Mouse (Mus musculus) mature B cell (primary cell): ENCODE results near the gene Nsmce1.
"Not testable (repeated sequence)": the region's sequence is repeated elsewhere in the genome, so short reads cannot be mapped to it uniquely, and the experiment has no call there.

ENCODE experiments used
- in situ Hi-C: fragments of 300-500 bp; cut with MboI; formaldehyde crosslinking; loops from 2 replicates; pipeline ENCODE4 v1.14.3; 2019

Gene Nsmce1

GRCm38 (mm10) chr7:125434666-125435290 is 56.6 kb downstream of the Nsmce1 start:
- in situ Hi-C loops, result no loop called here

DNA sequence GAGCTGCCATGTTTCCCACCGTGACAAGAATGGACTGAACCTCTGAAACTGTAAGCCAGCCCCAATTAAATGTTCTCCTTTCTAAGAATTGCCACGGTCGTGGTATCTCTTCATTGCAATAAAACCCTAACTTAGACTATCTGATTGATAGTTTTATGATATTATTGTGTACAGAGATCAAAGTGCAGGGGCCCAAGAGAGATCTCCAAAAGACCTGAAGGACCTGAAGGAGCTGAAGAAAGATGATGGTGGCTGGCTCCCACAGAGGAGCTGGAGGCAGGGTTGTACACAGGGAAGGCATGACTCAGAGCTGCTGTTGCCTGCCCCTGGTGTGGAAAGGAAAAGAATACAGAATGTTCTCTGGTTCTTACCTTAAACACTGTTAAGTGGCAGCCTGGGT is 57.5 kb downstream of the Nsmce1 start:
- in situ Hi-C loops, result no loop called here

GRCm38 (mm10) chr7:125430170-125430842 is 61.1 kb downstream of the Nsmce1 start:
- in situ Hi-C loops, result no loop called here

GRCm38 (mm10) chr7:125428816-125429500 is 62.4 kb downstream of the Nsmce1 start:
- in situ Hi-C loops, result not testable (repeated sequence)

DNA sequence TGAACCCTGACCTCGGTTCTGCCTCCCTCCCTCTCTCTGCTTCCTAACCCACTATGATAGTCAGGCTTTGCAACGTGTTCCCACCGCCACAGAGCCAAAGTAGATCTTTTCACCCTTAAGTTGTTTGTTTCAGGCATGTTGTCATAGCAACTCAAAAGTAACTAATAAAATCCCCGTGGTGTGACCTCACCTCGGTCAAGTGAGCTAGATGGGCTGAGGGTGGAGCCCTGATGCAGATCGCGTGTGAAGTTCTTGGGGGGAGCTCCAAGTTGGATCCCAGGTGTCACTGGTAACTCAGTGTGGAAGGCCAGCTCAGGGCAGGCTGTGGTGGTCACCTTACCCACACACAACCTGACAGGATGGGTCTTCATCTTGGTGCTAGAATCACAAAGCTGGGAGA is 63.0 kb downstream of the Nsmce1 start:
- in situ Hi-C loops, result no loop called here

DNA sequence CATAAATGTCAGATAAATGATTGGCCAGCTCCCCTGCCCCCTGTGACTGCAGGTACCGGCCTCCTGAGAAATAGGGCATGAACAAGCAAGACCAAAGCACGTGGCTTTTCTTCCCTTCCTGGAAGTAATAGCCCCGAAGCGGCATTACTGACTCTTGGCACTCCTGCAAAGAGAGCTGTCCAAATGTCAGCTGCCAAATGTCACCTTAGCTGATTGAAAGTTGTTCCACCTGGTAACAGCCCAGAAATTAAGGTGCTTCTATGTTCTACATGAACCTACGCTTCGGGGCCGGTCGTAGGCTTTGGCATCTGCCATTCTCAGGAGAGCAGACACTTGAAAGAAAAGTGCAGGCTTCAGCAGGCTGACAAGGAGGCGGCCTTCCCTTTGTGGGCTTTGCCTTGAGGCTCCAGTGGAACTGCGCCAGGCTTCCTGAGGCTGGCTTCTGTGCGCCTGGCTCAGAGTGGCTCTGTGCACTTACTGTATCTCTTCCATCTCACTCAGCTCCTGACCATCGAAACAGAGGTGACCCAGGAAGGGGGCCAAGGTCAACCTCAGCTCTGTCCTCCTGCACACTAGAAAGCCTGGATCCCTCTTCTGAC is 63.8 kb downstream of the Nsmce1 start:
- in situ Hi-C loops, result no loop called here

GRCm38 (mm10) chr7:125423056-125423455 is 68.3 kb downstream of the Nsmce1 start:
- in situ Hi-C loops, result no loop called here

GRCm38 (mm10) chr7:125421911-125422310 is 69.5 kb downstream of the Nsmce1 start:
- in situ Hi-C loops, result no loop called here

- in situ Hi-C loops, result no loop called here
These were observed 71.2 kb downstream of the Nsmce1 start for GRCm38 (mm10) chr7:125420190-125420589.

DNA sequence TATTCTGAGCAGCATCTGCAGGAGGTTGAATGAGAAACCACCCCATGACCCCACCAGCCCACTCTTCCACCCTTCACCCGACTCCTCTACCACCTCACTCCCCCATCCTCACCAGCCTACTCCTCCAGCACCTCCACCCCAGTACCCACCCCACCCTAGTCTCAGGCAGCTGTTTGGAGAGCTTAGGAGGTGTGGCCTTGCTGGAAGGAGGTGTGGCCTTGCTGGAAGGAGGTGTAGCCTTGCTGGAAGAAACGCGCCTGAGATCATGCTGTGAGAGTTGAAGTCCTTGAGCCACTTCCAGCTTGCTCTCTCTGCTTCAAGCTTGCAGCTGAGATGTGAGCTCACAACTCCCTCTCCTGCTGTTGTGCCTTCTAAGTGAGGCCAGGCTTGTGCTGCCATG is 73.0 kb downstream of the Nsmce1 start:
- in situ Hi-C loops, result no loop called here
